Mouse (Mus musculus): ENCODE measurements around the gene Otud7a.

GRCm38 (mm10) chr7:63590305-63590704 lies 145.8 kb downstream of the Otud7a start:
- TF ChIP-seq POLR2A (IDR thresholded peaks at IDR 0.05; ENCODE audit: insufficient read length, low read depth) (no peak), MAX (IDR thresholded peaks at IDR 0.05; ENCODE audit: low read depth) (no peak), MYOG (IDR thresholded peaks at IDR 0.05; ENCODE audit: control insufficient read depth in 1 of 3, insufficient read depth in 1 of 3, insufficient read length in 2 of 3, low read depth in 2 of 3) (no peak), TCF12 (IDR thresholded peaks at IDR 0.05; ENCODE audit: insufficient read depth, poor library complexity, severe bottlenecking) (no peak), E2F4 (IDR thresholded peaks at IDR 0.05; ENCODE audit: insufficient read depth) (no peak), USF1 (IDR thresholded peaks at IDR 0.05; ENCODE audit: low read depth) (no peak), POLR2AphosphoS2 (IDR thresholded peaks at IDR 0.05; ENCODE audit: insufficient read length, low read depth) (no peak), TCF3 (IDR thresholded peaks at IDR 0.05; ENCODE audit: insufficient read length, low read depth) (no peak), REST (IDR thresholded peaks at IDR 0.05; ENCODE audit: insufficient read depth, insufficient read length) (no peak), CEBPB (IDR thresholded peaks at IDR 0.05; ENCODE audit: insufficient read depth, poor library complexity, severe bottlenecking) (no peak), MYOD1 (IDR thresholded peaks at IDR 0.05; ENCODE audit: control insufficient read depth in 1 of 3, insufficient read length in 2 of 3, low read depth in 2 of 3) (no peak), SRF (IDR thresholded peaks at IDR 0.05; ENCODE audit: control insufficient read depth, insufficient read length, low read depth) (no peak)

All from myocyte (in vitro differentiated cells).